Mouse (Mus musculus): ENCODE measurements at regions not wholly inside any gene's neighbourhood (a gene's known extent, or its start where the extent isn't known, plus 50 kb on each side); places are given as distances from the start of the nearest gene placed in this dataset.

GRCm38 (mm10) chr17:4396119-4396518, 598.0 kb upstream of the Arid1b start:
- TF ChIP-seq GATA4 (IDR thresholded peaks at IDR 0.05; ENCODE audit: insufficient replicate concordance, low read length) = no peak

- no peak for TF ChIP-seq GATA4 (IDR thresholded peaks at IDR 0.05; ENCODE audit: insufficient replicate concordance, low read length)
Measured at GRCm38 (mm10) chr17:4417686-4418085, 576.4 kb upstream of the Arid1b start.

DNA sequence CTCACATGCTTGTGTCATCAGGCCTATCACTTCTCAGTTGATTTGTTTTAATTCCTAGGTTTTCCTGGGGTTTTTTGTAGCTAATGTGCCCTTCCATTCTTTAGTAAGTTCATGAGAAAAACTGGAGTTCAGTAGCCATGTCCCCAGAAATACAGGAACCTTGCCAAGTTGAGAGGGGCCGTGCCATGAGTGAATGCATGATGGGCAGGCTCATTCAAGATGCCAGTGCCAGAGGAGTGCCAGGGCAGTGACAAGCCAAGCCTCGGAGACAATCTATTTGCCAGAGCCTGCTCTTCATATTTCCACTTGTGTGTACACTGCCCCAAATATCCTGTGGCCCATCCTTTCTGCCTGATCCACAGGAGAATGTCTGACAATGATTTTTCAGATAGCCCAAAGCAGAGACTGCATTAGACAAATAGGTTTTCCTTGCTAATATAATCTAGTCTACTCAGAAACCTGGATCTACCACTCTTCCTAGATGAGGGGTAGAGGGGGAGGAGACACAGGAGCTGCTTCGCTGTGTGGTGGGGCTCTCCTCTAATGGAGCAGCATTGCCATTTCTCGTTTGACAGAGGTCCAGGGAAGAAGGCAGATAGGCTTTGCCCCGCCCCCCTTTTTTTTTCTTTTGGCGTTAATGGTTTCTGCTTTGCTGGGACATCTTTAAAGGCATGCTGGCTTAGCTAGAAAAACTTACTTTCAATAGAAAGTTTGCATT, 569.5 kb upstream of the Arid1b start:
- no peak for TF ChIP-seq GATA4 (IDR thresholded peaks at IDR 0.05; ENCODE audit: insufficient replicate concordance, low read length)

DNA sequence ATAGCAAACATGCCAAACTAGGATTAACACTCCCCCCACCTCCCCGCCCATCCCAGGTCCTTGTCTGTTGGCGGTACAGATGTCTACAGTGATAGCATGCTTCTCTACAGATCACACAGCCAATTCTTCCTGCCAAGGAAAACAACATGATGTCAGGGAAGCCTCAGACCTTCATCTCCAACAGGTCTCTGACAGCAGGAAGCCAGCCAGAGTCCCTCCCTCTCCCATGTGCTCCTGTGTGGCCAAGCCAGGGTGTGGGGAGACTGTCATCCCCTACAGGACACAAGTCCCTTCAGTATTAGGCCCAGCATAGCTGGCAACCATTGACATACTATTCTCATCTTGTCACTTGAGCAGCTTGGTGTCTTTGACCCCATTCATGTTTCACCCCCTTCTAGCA, 568.8 kb upstream of the Arid1b start:
- no peak for TF ChIP-seq GATA4 (IDR thresholded peaks at IDR 0.05; ENCODE audit: insufficient replicate concordance, low read length)

GRCm38 (mm10) chr17:4429036-4429435, 565.1 kb upstream of the Arid1b start:
- TF ChIP-seq GATA4 (IDR thresholded peaks at IDR 0.05; ENCODE audit: insufficient replicate concordance, low read length) = no peak

- no peak for TF ChIP-seq GATA4 (IDR thresholded peaks at IDR 0.05; ENCODE audit: insufficient replicate concordance, low read length)
Measured at GRCm38 (mm10) chr17:4445606-4446005, 548.5 kb upstream of the Arid1b start.

- no peak for TF ChIP-seq GATA4 (IDR thresholded peaks at IDR 0.05; ENCODE audit: insufficient replicate concordance, low read length)
Measured at GRCm38 (mm10) chr17:4457491-4457890, 536.6 kb upstream of the Arid1b start.

GRCm38 (mm10) chr17:4461541-4461940, 532.6 kb upstream of the Arid1b start:
- TF ChIP-seq GATA4 (IDR thresholded peaks at IDR 0.05; ENCODE audit: insufficient replicate concordance, low read length) = no peak

DNA sequence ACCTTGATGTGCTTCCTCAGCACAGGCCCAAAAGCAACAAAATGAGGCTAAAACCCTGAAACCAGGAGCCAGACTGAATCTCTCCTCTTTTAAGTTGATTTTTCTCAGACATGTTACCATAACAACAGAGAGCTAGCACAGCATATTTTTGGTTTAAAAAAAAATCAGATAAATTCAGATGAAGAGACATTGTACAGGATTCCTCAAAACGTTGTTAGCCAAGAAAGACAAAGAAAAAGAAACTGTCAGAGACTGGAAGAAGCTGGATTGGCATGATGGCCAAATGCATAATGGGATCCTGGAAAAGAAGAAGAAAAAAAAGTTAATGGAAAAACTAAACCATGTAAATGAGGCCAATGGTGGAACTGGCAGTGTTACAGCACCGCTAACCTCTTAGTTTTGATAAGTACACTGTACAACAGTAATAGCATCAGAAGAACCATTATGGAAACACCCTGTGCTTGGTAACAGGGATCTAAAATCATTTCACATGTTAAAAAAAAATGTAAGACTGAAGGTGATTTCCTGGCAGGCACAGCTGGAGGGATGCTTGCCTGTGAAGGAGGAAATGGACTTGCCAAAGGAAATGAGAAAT, 529.7 kb upstream of the Arid1b start:
- TF ChIP-seq GATA4 (IDR thresholded peaks at IDR 0.05; ENCODE audit: insufficient replicate concordance, low read length) = no peak

GRCm38 (mm10) chr17:4465741-4466140, 528.4 kb upstream of the Arid1b start:
- TF ChIP-seq GATA4 (IDR thresholded peaks at IDR 0.05; ENCODE audit: insufficient replicate concordance, low read length) = no peak

GRCm38 (mm10) chr17:4472412-4472811, 521.7 kb upstream of the Arid1b start:
- TF ChIP-seq GATA4 (IDR thresholded peaks at IDR 0.05; ENCODE audit: insufficient replicate concordance, low read length) = no peak

DNA sequence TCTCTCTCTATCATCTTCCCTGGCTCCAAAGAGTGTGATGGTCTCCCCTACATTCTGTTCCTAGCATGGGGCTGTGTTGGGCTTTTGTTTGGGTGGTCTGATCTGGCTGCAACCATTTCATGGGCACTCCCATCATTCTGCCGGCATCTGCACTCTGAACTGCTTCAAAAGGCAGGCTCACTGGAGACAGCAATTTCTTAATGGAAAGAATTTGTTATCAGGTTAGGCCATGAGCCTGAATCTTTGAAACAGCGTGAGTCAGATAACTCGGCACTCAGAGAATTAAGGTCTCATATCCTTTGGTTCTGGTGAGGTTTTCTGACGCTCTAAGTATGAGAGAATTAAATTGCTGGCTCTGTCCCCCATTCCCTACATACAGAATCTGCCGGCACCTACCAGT, 519.8 kb upstream of the Arid1b start:
- no peak for TF ChIP-seq GATA4 (IDR thresholded peaks at IDR 0.05; ENCODE audit: insufficient replicate concordance, low read length)

GRCm38 (mm10) chr17:4475665-4476064, 518.5 kb upstream of the Arid1b start:
- no peak for TF ChIP-seq GATA4 (IDR thresholded peaks at IDR 0.05; ENCODE audit: insufficient replicate concordance, low read length)

- no peak for TF ChIP-seq GATA4 (IDR thresholded peaks at IDR 0.05; ENCODE audit: insufficient replicate concordance, low read length)
Measured at GRCm38 (mm10) chr17:4494392-4494791, 499.7 kb upstream of the Arid1b start.

DNA sequence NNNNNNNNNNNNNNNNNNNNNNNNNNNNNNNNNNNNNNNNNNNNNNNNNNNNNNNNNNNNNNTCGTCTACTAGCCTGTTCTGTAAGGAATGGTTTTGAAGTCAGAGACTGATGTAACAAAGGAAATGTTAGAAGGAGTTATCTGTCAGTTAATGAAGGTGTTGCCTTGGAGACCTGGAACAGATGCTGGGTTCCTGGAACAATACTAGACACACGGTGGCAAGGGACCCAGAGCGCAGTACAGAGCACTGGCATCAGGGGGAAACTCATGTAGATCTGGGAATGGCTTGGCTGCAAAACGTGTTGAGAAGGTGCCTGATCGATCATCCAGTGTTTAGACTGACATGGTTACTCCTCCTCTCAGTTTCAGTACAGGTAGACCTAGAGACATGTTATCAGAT, 493.6 kb upstream of the Arid1b start:
- no peak for TF ChIP-seq GATA4 (IDR thresholded peaks at IDR 0.05; ENCODE audit: insufficient replicate concordance, low read length)

GRCm38 (mm10) chr17:4501029-4501428, 493.1 kb upstream of the Arid1b start:
- TF ChIP-seq GATA4 (IDR thresholded peaks at IDR 0.05; ENCODE audit: insufficient replicate concordance, low read length) = no peak

DNA sequence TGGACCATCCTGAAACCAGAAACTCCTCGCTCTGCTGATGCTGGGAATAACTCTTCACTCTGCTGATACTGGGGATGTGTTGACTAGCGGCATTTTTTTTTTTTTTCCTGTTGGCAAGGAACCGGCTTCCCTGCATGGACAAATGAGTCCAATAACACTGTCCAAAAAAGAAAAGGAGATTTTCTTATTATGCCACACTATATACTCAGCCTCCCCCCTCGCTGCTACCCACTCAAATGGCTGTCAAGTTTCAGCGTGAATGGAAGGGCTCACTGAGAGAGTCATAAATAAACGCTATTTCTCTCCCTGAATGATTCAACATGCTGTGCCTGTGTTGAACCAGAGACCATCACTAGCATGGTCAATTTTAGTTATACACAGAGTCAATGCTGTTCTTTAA, 489.2 kb upstream of the Arid1b start:
- TF ChIP-seq GATA4 (IDR thresholded peaks at IDR 0.05; ENCODE audit: insufficient replicate concordance, low read length) = no peak

Data from liver, adult (tissue).